Mouse (Mus musculus) intestine, embryonic 16.5 days (tissue): ENCODE results near the gene Sprtn. TPM values are rescaled to one million over a fixed set of nuclear protein-coding genes. Genes with fewer than 3 reads are reported as not detected.
A peak's percentile ranks its signal among the peaks of the same experiment; 100 is the strongest.

Experiments
- ATAC-seq: fragments of 200-750 bp; cut with Nextera tagmentation; 2 replicates; pipeline ENCODE4 v1.8.0; 2017; ENCODE audit warnings: moderate TSS enrichment, moderate library complexity
- H3K27ac ChIP-seq: fragments of 300-500 bp; sonication (generic); 2 replicates; pipeline ENCODE4 v1.5.1; 2014; ENCODE audit warnings: mild to moderate bottlenecking, low read length
- H3K27me3 ChIP-seq: fragments of 300-500 bp; sonication (generic); replicated peaks from 2 replicates; pipeline ENCODE4 v1.6.1; 2014; ENCODE audit warnings: low read length, control low read depth, mixed read lengths; ENCODE audit not compliant: control insufficient read depth, insufficient read depth
- H3K36me3 ChIP-seq: fragments of 300-500 bp; sonication (generic); 2 replicates; pipeline ENCODE4 v1.6.1; 2014; ENCODE audit warnings: low read length, control low read depth; ENCODE audit not compliant: control insufficient read depth, insufficient read depth
- H3K4me1 ChIP-seq: fragments of 300-500 bp; sonication (generic); 2 replicates; pipeline ENCODE4 v1.6.1; 2014; ENCODE audit warnings: low read length, control low read depth, mixed read lengths; ENCODE audit not compliant: control insufficient read depth, insufficient read depth
- H3K4me2 ChIP-seq: fragments of 300-500 bp; sonication (generic); 2 replicates; pipeline ENCODE4 v1.6.1; 2014; ENCODE audit warnings: low read depth, low read length, control low read depth
- H3K4me3 ChIP-seq: fragments of 300-500 bp; sonication (generic); 2 replicates; pipeline ENCODE4 v1.5.1; 2014; ENCODE audit warnings: mild to moderate bottlenecking, low read length
- H3K9ac ChIP-seq: fragments of 300-500 bp; sonication (generic); 2 replicates; pipeline ENCODE4 v1.6.1; 2014; ENCODE audit warnings: low read depth, low read length
- H3K9me3 ChIP-seq: fragments of 300-500 bp; sonication (generic); 2 replicates; pipeline ENCODE4 v1.6.1; 2016; ENCODE audit warnings: low read length, control low read depth; ENCODE audit not compliant: control insufficient read depth
- WGBS: fragments of 180-500 bp; shearing (Covaris S2); extraction: QIAGEN DNeasy Blood & Tissue Kit; methylation state at CpG from one replicate; pipeline ENCODE4 v1.1.7; 2014; 5-methylcytosine and 5-hydroxymethylcytosine counted together
- polyA plus RNA-seq: library from polyadenylated mRNA; unstranded; fragments of >200 nt; fragmentation: Nextera tagmentation; extraction: Ambion mirVana; gene quantifications from 2 replicates; pipeline ENCODE4 v1.2.1, GENCODE M21; 2015

Gene Sprtn
- polyA plus RNA-seq, 1 experiment from 2014 or later = 6.1 TPM

DNA sequence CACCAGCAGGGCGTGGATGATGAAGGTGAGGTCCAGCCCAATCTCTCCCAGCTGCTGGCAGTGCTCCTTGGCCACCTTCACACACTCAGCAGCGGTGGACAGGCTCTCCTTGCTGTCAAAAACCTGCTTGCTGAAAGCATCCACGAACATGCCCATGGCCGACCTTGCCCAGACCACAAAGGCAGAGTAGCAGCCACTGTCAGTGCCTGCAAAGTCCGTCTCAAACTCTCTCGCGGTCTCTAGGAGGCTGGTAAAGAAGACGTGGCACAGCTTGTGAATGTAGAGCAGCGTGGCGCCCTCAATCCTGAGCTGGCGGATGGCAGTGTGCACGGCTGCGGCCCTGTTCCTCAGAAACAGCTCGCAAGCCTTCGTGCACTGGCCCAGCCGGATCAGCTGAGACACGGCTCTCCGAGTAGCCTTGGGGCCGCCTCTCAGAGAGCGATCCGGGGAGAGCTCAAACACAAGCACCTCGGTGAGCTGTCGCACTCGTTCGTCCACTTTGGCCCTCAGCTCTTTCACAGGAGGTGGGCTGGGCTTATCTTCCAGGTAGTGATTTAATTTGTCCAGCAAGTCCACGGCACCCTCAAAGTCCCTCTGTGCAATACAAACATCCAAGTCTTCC lies 1.6 kb upstream of the Sprtn start:
- peak overlapping the region; percentile 77 for H3K4me2 ChIP-seq
- H3K27ac ChIP-seq = peak overlapping the region; percentile 88
- H3K4me1 ChIP-seq = peaks cover 19% of the 10 kb centered on the region
- H3K36me3 ChIP-seq = peaks cover 9% of the 10 kb centered on the region
- 64% methylated on average over 26 of the region's 26 CpGs for WGBS
- no peaks in the 10 kb centered on the region for H3K9me3 ChIP-seq
- ATAC-seq = no peak
- no peaks in the 10 kb centered on the region for H3K27me3 ChIP-seq
- H3K4me3 ChIP-seq = peak overlapping the region; percentile 97
- peak overlapping the region; percentile 84 for H3K9ac ChIP-seq

DNA sequence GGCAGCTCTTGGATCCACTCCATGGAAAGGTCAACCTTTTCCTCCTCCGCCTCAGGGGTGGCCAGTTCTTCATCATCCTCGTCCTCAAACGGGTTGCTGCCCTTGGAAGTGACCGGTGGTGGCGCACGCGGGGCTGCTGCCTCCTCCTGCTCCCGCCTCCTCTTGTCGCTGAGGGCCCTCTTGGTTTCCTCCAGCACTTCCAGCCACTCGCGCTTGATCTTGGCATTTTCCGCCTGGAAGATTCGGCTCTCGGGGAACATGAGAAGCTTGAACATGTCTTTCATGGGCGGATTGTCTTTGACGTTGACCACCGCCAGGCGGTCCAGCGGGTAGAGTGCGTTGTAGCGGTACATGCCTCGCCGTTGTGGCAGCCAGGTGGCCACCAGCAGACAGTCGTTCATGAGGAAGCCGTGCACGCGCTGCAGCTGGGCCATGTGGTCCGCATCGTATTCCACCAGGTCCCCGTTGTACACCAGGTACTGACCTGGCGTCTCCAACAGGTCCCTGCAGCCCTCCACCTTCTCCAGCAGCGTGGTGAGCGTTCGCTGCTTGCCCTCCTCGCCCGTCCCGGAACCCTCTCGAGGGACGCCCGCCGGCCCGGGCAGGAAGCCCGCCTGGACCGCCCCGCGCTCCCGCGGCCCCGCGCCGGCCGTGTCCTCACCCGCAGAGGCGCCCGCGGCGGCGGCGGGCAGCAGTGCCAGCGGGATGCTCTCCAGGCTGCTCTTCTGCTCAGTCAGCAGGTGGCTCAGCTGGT lies 877 bp upstream of the Sprtn start:
- Histone ChIP-seq H3K9me3 (no peaks in the 10 kb centered on the region), H3K36me3 (peaks cover 13% of the 10 kb centered on the region), H3K27ac (peak overlapping the region; percentile 88), H3K4me2 (peak overlapping the region; percentile 77), H3K4me1 (peaks cover 19% of the 10 kb centered on the region), H3K4me3 (peak overlapping the region; percentile 97), H3K27me3 (no peaks in the 10 kb centered on the region), H3K9ac (peak overlapping the region; percentile 84)
- under 1% methylated on average over 51 of the region's 60 CpGs for WGBS
- peak; percentile 59 for ATAC-seq

DNA sequence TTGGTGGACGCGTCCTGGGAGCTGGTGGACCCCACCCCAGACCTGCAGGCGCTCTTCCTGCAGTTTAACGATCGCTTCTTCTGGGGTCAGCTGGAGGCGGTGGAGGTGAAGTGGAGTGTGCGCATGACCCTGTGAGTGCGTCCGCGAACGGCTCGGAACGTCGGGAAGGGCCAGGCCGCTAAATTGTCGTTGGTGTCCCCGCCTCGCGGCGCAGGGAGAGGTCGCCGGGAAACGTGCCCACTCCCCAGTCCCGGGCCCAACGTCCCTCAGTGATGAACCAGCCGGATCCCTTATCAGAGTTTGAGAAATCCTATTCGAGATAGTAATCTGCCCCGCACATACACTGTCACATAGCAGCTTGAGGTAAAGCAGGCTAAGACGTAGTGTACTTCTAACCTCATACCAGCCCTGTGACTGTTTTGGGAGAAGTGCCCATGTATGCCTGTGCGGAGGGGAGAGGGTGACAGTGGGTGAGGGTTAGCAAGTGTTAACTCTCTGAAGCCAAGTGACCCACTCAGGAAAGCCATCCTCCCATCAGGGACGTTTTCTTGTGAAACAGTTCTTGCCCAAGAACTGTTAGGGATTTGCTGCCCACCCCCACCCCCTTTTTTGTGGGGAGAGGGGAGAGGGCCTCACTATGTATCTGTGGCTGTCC lies 692 bp downstream of the Sprtn start:
- no peaks in the 10 kb centered on the region for H3K9me3 ChIP-seq
- peaks cover 19% of the 10 kb centered on the region for H3K4me1 ChIP-seq
- WGBS = 3% methylated on average over 31 of the region's 31 CpGs
- ATAC-seq = no peak; the same call in 1 of the 2 replicates
- peak overlapping the region; percentile 88 for H3K9ac ChIP-seq
- peak overlapping the region; percentile 66 for H3K4me2 ChIP-seq
- H3K27me3 ChIP-seq = no peaks in the 10 kb centered on the region
- peak overlapping the region; percentile 97 for H3K4me3 ChIP-seq
- peaks cover 15% of the 10 kb centered on the region for H3K36me3 ChIP-seq
- H3K27ac ChIP-seq = peak overlapping the region; percentile 50; the same call in 1 of the 2 replicates

DNA sequence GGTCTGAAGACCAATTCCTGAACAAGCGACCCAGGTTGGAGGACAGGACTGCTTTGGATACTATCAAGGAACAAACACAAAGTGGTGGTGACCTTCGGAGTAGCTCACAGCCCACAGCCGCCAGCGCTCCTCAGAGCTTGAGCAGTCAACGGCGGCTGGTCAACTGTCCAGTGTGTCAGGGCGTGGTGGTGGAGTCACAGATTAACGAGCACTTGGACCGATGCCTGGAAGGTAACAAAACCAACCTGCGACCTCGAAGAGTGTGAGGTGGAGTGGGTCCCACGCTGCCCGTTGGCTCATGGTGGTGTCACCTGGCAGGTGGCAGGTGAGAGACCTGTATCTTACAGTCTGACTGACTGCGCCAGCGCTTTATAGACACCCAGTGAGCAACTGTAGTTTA lies 5.5 kb downstream of the Sprtn start:
- WGBS = 92% methylated on average over 15 of the region's 15 CpGs

DNA sequence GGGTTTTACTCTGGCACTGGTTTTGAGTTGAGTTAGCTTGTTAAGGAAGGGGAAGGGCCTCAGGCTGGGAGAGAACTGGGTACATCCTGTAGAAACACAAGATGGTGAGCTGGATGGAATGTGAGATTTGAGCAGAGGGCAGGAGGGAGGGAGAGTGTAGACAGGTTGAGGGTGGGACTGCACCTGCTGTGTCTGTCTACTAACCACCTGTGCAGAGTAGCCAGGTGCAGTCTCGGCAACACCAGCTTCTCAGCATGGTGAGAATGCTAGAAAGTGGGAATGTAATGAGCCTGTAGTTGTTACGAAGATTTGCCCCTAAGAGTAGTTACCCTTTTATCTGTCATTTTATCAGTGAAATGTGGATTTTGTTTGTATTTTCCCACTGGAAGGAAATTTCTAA lies 7.8 kb downstream of the Sprtn start:
- Histone ChIP-seq H3K4me1 (no peaks in the 10 kb centered on the region), H3K27ac (no peak overlapping the region), H3K27me3 (no peaks in the 10 kb centered on the region), H3K9ac (no peak overlapping the region), H3K9me3 (no peaks in the 10 kb centered on the region), H3K4me2 (no peak overlapping the region), H3K36me3 (peaks cover 29% of the 10 kb centered on the region), H3K4me3 (no peak overlapping the region)
- ATAC-seq = no peak
- WGBS = 89% methylated on average over 2 of the region's 2 CpGs

More for the DNA sequence above, 5.5 kb downstream of the Sprtn start:
- H3K27me3 ChIP-seq = no peaks in the 10 kb centered on the region
- no peak overlapping the region for H3K27ac ChIP-seq
- no peak overlapping the region for H3K4me2 ChIP-seq
- peaks cover 23% of the 10 kb centered on the region for H3K36me3 ChIP-seq
- no peak overlapping the region for H3K4me3 ChIP-seq
- H3K9me3 ChIP-seq = no peaks in the 10 kb centered on the region
- H3K4me1 ChIP-seq = peaks cover 6% of the 10 kb centered on the region
- ATAC-seq = no peak
- H3K9ac ChIP-seq = no peak overlapping the region

DNA sequence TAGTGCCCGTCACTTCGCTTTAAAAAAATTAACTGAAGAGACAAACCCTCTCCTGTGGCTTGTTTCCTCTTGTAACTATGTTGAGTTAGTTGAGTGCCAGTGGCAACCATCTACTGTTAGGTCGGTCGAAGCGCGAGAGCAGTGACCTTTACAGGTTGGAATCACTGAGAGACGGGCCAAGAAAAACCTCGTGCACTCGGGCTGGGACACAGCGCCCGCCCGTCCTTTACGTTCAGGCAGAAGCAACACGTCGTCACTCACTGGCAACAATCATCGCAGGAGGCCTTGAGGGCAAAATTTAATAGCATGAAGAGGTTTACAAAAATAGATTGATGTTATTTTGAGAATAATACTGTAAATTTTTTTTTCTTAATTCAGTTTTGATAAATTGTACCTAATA lies 12.2 kb downstream of the Sprtn start:
- H3K9ac ChIP-seq = no peak overlapping the region
- H3K27me3 ChIP-seq = no peaks in the 10 kb centered on the region
- no peak for ATAC-seq
- no peak overlapping the region for H3K4me3 ChIP-seq
- no peaks in the 10 kb centered on the region for H3K4me1 ChIP-seq
- H3K36me3 ChIP-seq = peaks cover 35% of the 10 kb centered on the region
- H3K4me2 ChIP-seq = no peak overlapping the region
- WGBS = 92% methylated on average over 16 of the region's 16 CpGs
- H3K27ac ChIP-seq = no peak overlapping the region
- H3K9me3 ChIP-seq = no peaks in the 10 kb centered on the region

DNA sequence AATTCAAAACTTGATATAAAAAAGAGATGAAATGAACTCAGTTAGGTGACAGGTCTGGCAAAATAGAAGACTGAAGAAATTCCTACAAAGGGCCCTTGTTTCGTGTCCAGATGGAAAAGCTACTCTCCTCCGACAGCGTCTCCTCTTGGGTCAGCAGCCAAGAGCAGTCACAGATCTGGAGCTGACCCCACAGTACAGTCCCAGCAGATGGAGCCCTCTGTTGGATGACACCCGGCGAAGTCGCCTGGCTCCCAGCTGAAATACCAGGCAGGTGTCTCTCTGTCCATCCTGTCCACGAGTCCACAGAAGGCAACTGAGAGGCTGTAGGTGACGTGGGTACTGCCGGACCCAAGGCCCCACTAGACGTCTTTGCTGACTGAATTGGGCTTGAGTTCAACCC lies 12.7 kb downstream of the Sprtn start:
- Histone ChIP-seq H3K9me3 (no peaks in the 10 kb centered on the region), H3K4me1 (no peaks in the 10 kb centered on the region), H3K4me3 (no peak overlapping the region), H3K36me3 (peaks cover 39% of the 10 kb centered on the region), H3K9ac (no peak overlapping the region), H3K27ac (no peak overlapping the region), H3K27me3 (no peaks in the 10 kb centered on the region), H3K4me2 (no peak overlapping the region)
- no peak for ATAC-seq
- 84% methylated on average over 10 of the region's 10 CpGs for WGBS

DNA sequence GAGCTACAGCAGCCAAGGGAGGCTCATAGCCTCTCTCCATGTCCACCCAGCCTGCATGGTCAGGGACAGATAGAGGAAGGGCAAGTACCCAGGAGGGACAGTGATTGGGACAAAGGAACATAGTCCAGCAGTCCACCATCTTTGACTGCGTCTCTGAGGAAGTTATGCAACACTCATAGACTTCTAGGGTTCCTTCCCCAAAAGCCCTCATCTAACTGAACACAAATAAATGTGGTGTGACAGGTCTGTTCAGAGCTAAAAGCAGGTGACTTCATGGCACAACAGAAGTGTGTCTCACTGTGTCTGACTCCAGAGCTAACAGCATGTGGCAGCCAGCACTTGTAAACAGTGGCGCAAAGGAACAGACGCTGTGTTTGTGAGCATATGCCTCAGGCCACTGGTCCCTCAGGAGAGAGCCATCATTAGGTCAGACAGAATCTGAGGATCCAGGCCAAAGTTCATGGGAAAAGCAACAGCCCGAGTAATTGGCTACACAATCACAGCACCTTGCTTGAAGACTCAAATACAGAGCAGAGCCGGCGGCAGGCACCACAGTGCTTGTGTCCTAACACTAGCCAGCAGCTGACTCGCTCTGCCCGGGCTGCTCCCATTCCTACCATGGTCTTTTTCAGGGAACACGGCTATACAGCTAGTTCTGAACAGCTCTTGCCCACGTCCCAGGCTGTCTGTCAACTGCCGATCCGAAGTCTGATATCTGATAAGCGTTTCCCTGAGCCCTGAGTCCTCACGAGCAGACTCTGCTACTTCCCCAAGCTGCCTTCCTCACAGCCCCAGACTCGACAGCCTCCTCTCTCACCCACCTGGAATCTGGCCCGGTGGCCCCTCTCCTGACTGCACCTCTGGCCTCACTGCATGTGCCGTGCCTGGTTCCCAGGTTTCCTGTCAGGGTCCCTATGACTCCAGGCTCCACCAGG lies 14.5 kb downstream of the Sprtn start:
- 75% methylated on average over 17 of the region's 17 CpGs for WGBS
- H3K9ac ChIP-seq = no peak overlapping the region
- ATAC-seq = no peak
- no peak overlapping the region for H3K4me2 ChIP-seq
- H3K27me3 ChIP-seq = no peaks in the 10 kb centered on the region
- peaks cover 35% of the 10 kb centered on the region for H3K36me3 ChIP-seq
- no peaks in the 10 kb centered on the region for H3K4me1 ChIP-seq
- no peak overlapping the region for H3K4me3 ChIP-seq
- H3K27ac ChIP-seq = no peak overlapping the region
- H3K9me3 ChIP-seq = no peaks in the 10 kb centered on the region

DNA sequence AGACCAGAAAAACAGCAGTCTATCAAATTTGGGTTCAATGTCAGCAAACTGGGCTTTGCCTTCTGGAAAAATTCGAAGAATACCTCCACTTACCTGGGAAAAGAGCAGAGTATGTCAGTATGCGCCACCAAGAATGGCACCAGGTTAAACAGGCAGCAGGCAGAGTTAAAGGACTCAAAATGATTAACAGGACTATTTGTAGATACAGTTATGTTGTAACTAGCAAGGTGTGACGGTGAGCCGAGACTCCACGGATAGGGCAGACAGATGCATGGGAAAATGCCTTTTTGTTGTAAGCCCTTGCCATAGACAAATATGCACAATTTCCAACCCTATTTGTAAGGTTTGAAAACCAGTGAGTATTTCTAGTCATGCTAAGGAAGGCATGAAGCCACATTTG lies 16.4 kb downstream of the Sprtn start:
- no peak for ATAC-seq
- H3K36me3 ChIP-seq = peaks cover 26% of the 10 kb centered on the region

More for the DNA sequence above, 16.4 kb downstream of the Sprtn start:
- Histone ChIP-seq H3K4me2 (no peak overlapping the region), H3K9ac (no peak overlapping the region), H3K9me3 (no peaks in the 10 kb centered on the region), H3K4me1 (no peaks in the 10 kb centered on the region), H3K27ac (no peak overlapping the region), H3K27me3 (no peaks in the 10 kb centered on the region), H3K4me3 (no peak overlapping the region)
- 99% methylated on average over 5 of the region's 5 CpGs for WGBS
